Mouse (Mus musculus) limb, embryonic 14.5 days (tissue): ENCODE results near the gene Dock7. TPM values are rescaled to one million over a fixed set of nuclear protein-coding genes. Genes with fewer than 3 reads are reported as not detected.

Experiments
- ATAC-seq: fragments of 200-750 bp; cut with Nextera tagmentation; 2 replicates; pipeline ENCODE4 v1.8.0; 2017; ENCODE audit warnings: low read depth, moderate number of reproducible peaks, moderate TSS enrichment; ENCODE audit not compliant: low FRiP score
- DNase-seq: peaks from one replicate; pipeline ENCODE4 v3.0.0-alpha.2; 2015; ENCODE audit warnings: low spot score
- H3K27ac ChIP-seq: fragments of 300-500 bp; sonication (generic); replicated peaks from 2 replicates; pipeline ENCODE4 v1.5.1; 2014; ENCODE audit warnings: low read depth, mild to moderate bottlenecking, low read length, moderate library complexity, mixed read lengths
- H3K27me3 ChIP-seq: fragments of 300-500 bp; sonication (generic); 2 replicates; pipeline ENCODE4 v1.6.1; 2014; ENCODE audit warnings: low read length, mixed read lengths; ENCODE audit not compliant: control insufficient read depth, insufficient read depth
- H3K36me3 ChIP-seq: fragments of 300-500 bp; sonication (generic); 2 replicates; pipeline ENCODE4 v1.6.1; 2014; ENCODE audit warnings: mild to moderate bottlenecking, low read length, moderate library complexity, mixed read lengths; ENCODE audit not compliant: control insufficient read depth, insufficient read depth
- H3K4me1 ChIP-seq: fragments of 300-500 bp; sonication (generic); 2 replicates; pipeline ENCODE4 v1.6.1; 2014; ENCODE audit warnings: antibody characterized with exemption, low read length, mixed read lengths; ENCODE audit not compliant: control insufficient read depth, insufficient read depth
- H3K4me2 ChIP-seq: fragments of 300-500 bp; sonication (generic); replicated peaks from 2 replicates; pipeline ENCODE4 v1.6.1; 2014; ENCODE audit warnings: low read depth, mild to moderate bottlenecking, low read length, moderate library complexity; ENCODE audit not compliant: severe bottlenecking
- H3K4me3 ChIP-seq: fragments of 300-500 bp; sonication (generic); replicated peaks from 2 replicates; pipeline ENCODE4 v1.5.1; 2014; ENCODE audit warnings: low read length
- H3K9ac ChIP-seq: fragments of 300-500 bp; sonication (generic); 2 replicates; pipeline ENCODE4 v1.6.1; 2014; ENCODE audit warnings: mild to moderate bottlenecking, low read depth, low read length, moderate library complexity; ENCODE audit not compliant: severe bottlenecking
- H3K9me3 ChIP-seq: fragments of 300-500 bp; sonication (generic); 2 replicates; pipeline ENCODE4 v1.6.1; 2016; ENCODE audit warnings: low read length; ENCODE audit not compliant: control insufficient read depth
- POLR2A ChIP-seq: fragments of 200-500 bp; IDR thresholded peaks from 2 replicates; pipeline ENCODE4 v1.8.0; 2012; ENCODE audit warnings: inconsistent platforms, mild to moderate bottlenecking, moderate library complexity, borderline replicate concordance; ENCODE audit not compliant: insufficient read depth, insufficient read length; ENCODE audit errors: extremely low read depth
- WGBS: fragments of 180-500 bp; shearing (Covaris S2); extraction: QIAGEN DNeasy Blood & Tissue Kit; methylation state at CpG from one replicate; pipeline ENCODE4 v1.1.7; 2014; 5-methylcytosine and 5-hydroxymethylcytosine counted together
- polyA plus RNA-seq, 2 experiments: library from polyadenylated mRNA; depleted of rRNA in 1 of 2; stranded (reverse) in 1 of 2; unstranded in 1 of 2; fragments of >200 nt; fragmentation: Nextera tagmentation in 1 of 2; extraction: Ambion mirVana in 1 of 2; gene quantifications; 2 replicates each; pipeline versions ENCODE4 v1.2.1 to v1.2.3; 2012 to 2014

Dock7 gene
- polyA plus RNA-seq, 2 experiments, result 73.2 to 154 TPM

- Histone ChIP-seq H3K4me2 (no peak overlapping the region), H3K27ac (no peak overlapping the region), H3K27me3 (no peaks in the 10 kb centered on the region), H3K4me1 (no peaks in the 10 kb centered on the region), H3K36me3 (peaks cover 42% of the 10 kb centered on the region), H3K9ac (no peak overlapping the region), H3K4me3 (no peak overlapping the region), H3K9me3 (no peaks in the 10 kb centered on the region)
- WGBS, result 75% methylated on average over 3 of the region's 3 CpGs
- no peak for TF ChIP-seq POLR2A
- ATAC-seq (no peak), DNase-seq (no peak)
Measured at GRCm38 (mm10) chr4:99046471-99046870, 74.2 kb downstream of the Dock7 start.

- Histone ChIP-seq H3K4me3 (no peak overlapping the region), H3K36me3 (peaks cover 35% of the 10 kb centered on the region), H3K4me1 (no peaks in the 10 kb centered on the region), H3K27ac (no peak overlapping the region), H3K27me3 (no peaks in the 10 kb centered on the region), H3K9ac (no peak overlapping the region), H3K4me2 (no peak overlapping the region), H3K9me3 (no peaks in the 10 kb centered on the region)
- ATAC-seq, result no peak
- TF ChIP-seq POLR2A, result no peak
- no peak for DNase-seq
- WGBS, result 83% methylated on average over 3 of the region's 3 CpGs
Measured at GRCm38 (mm10) chr4:99044854-99045253, 75.9 kb downstream of the Dock7 start.

- 78% methylated on average over 4 of the region's 4 CpGs for WGBS
- TF ChIP-seq POLR2A, result no peak
- Histone ChIP-seq H3K4me1 (no peaks in the 10 kb centered on the region), H3K4me2 (no peak overlapping the region), H3K27ac (no peak overlapping the region), H3K4me3 (no peak overlapping the region), H3K9me3 (no peaks in the 10 kb centered on the region), H3K36me3 (0 out of 2 replicates have a peak, but pooled peaks cover 3% of the 10 kb centered on the region), H3K27me3 (no peaks in the 10 kb centered on the region), H3K9ac (no peak overlapping the region)
- ATAC-seq (no peak), DNase-seq (no peak)
Measured at GRCm38 (mm10) chr4:99032921-99033320, 87.8 kb downstream of the Dock7 start.

DNA sequence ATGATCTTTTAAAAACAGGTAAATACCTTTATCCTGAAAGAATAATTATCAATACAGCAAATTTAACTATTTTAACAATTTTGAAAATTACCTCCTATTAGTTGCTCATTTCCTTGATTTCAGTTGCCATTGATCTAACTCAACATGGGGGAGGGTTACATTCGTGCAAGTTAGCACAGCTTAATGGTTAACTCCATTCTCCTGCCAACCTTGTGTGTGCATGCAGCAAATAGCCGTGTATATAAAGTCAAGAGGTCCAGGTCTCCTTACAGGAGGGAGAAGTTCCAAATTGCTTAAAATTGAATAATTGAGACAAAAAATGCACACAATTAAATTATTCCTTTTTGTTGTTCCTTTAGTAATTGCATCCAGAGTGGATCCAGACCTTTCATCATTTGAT, 90.0 kb downstream of the Dock7 start, which contains the start of gene Angptl3:
TSS of gene Angptl3 (plus strand) at position 269 of the 400 bp plus-strand sequence.
- WGBS, result 83% methylated on average over 2 of the region's 2 CpGs
- Histone ChIP-seq H3K9me3 (no peaks in the 10 kb centered on the region), H3K36me3 (no peaks in the 10 kb centered on the region; the same call in 1 of the 2 replicates), H3K4me1 (no peaks in the 10 kb centered on the region), H3K27me3 (no peaks in the 10 kb centered on the region), H3K9ac (no peak within 1 kb of the TSS), H3K27ac (no peak within 1 kb of the TSS), H3K4me2 (no peak within 1 kb of the TSS), H3K4me3 (no peak within 1 kb of the TSS)
- ATAC-seq (no peak), DNase-seq (no peak)
- TF ChIP-seq POLR2A, result no peak

GRCm38 (mm10) chr4:99028377-99028776, 92.3 kb downstream of the Dock7 start:
- Histone ChIP-seq H3K4me2 (no peak overlapping the region), H3K27ac (no peak overlapping the region), H3K36me3 (no peaks in the 10 kb centered on the region; the same call in 1 of the 2 replicates), H3K9me3 (no peaks in the 10 kb centered on the region), H3K4me1 (no peaks in the 10 kb centered on the region), H3K4me3 (no peak overlapping the region), H3K27me3 (no peaks in the 10 kb centered on the region), H3K9ac (no peak overlapping the region)
- 90% methylated on average over 5 of the region's 5 CpGs for WGBS
- no peak for TF ChIP-seq POLR2A
- ATAC-seq (no peak), DNase-seq (no peak)

GRCm38 (mm10) chr4:99022221-99022620, 98.5 kb downstream of the Dock7 start:
- no peak for ATAC-seq
- H3K4me2 ChIP-seq, result no peak overlapping the region
- TF ChIP-seq POLR2A, result no peak
- H3K9me3 ChIP-seq, result no peaks in the 10 kb centered on the region
- H3K4me1 ChIP-seq, result no peaks in the 10 kb centered on the region
- WGBS, result 93% methylated on average over 8 of the region's 8 CpGs
- H3K4me3 ChIP-seq, result no peak overlapping the region
- no peaks in the 10 kb centered on the region for H3K27me3 ChIP-seq
- no peak overlapping the region for H3K9ac ChIP-seq
- DNase-seq, result no peak
- peaks cover 10% of the 10 kb centered on the region for H3K36me3 ChIP-seq
- no peak overlapping the region for H3K27ac ChIP-seq
